Mouse (Mus musculus): ENCODE data around the gene Tnni3. TPM values are rescaled to one million over a fixed set of nuclear protein-coding genes. Genes with fewer than 3 reads are reported as not detected.

Gene Tnni3
- polyA plus RNA-seq, 1 experiment, result 2.1 TPM

GRCm38 (mm10) chr7:4478021-4478795, 45.8 kb downstream of the Tnni3 start:
- TF ChIP-seq POLR2A (IDR thresholded peaks at IDR 0.05; ENCODE audit: low read depth, low read length) (peak; percentile 81), CTCF (conservative IDR thresholded peaks at IDR 0.05; ENCODE audit: insufficient read depth, insufficient read length, low read depth, low read length) (no peak)
- Histone ChIP-seq H3K36me3 (ENCODE audit: control insufficient read depth, insufficient read depth, low read length) (no peaks in the 10 kb centered on the region), H3K27me3 (replicated peaks; ENCODE audit: control insufficient read depth, insufficient read depth, low read length) (no peaks in the 10 kb centered on the region), H3K4me3 (ENCODE audit: insufficient read depth, low read depth, low read length) (peak overlapping the region; percentile 72), H3K4me1 (ENCODE audit: control insufficient read depth, insufficient read depth, low read length) (no peaks in the 10 kb centered on the region), H3K27ac (ENCODE audit: insufficient read depth, low read depth, low read length) (peak overlapping the region; percentile 80)
- WGBS, result 4% methylated on average over 39 of the region's 39 CpGs
- peak; percentile 91 for DNase-seq

GRCm38 (mm10) chr7:4473940-4474339, 50.1 kb downstream of the Tnni3 start:
- no peak for TF ChIP-seq POLR2A (IDR thresholded peaks at IDR 0.05; ENCODE audit: low read depth, low read length)
- no peak for TF ChIP-seq CTCF (conservative IDR thresholded peaks at IDR 0.05; ENCODE audit: insufficient read depth, insufficient read length, low read depth, low read length)
- Histone ChIP-seq H3K27ac (ENCODE audit: insufficient read depth, low read depth, low read length) (no peak overlapping the region), H3K4me1 (ENCODE audit: control insufficient read depth, insufficient read depth, low read length) (0 out of 2 replicates have a peak, but pooled peaks cover 3% of the 10 kb centered on the region), H3K4me3 (ENCODE audit: insufficient read depth, low read depth, low read length) (no peak overlapping the region), H3K27me3 (replicated peaks; ENCODE audit: control insufficient read depth, insufficient read depth, low read length) (no peaks in the 10 kb centered on the region), H3K36me3 (ENCODE audit: control insufficient read depth, insufficient read depth, low read length) (no peaks in the 10 kb centered on the region)
- no peak for DNase-seq
- 28% methylated on average over 19 of the region's 19 CpGs for WGBS

DNA sequence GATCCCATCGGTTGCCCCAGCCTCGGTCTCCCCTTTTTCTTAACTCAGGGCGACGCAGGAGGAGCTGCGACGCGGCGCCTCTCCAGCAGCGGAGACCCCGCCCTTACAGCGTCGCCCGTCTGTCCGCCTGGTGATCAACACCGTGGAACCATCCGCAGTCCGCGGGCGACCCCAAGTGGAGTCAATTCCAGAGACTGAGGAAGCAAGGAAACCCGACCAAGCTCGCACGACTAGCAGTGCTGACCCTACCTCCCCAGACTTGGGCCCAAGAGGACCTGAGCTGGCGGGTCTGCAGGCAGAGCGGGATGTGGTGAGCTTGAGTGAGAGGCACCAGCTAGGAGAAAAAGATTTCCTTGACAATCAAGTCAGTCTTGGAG, 52.9 kb downstream of the Tnni3 start:
- 5% methylated on average over 24 of the region's 24 CpGs for WGBS
- Histone ChIP-seq H3K36me3 (ENCODE audit: control insufficient read depth, insufficient read depth, low read length) (no peaks in the 10 kb centered on the region), H3K4me1 (ENCODE audit: control insufficient read depth, insufficient read depth, low read length) (0 out of 2 replicates have a peak, but pooled peaks cover 3% of the 10 kb centered on the region), H3K4me3 (ENCODE audit: insufficient read depth, low read depth, low read length) (peak overlapping the region; percentile 44), H3K27ac (ENCODE audit: insufficient read depth, low read depth, low read length) (no peak overlapping the region), H3K27me3 (replicated peaks; ENCODE audit: control insufficient read depth, insufficient read depth, low read length) (no peaks in the 10 kb centered on the region)
- peak; percentile 87 for DNase-seq
- TF ChIP-seq CTCF (conservative IDR thresholded peaks at IDR 0.05; ENCODE audit: insufficient read depth, insufficient read length, low read depth, low read length) (peak; percentile 72), POLR2A (IDR thresholded peaks at IDR 0.05; ENCODE audit: low read depth, low read length) (no peak)

- WGBS, result 5% methylated on average over 35 of the region's 35 CpGs
- Histone ChIP-seq H3K27ac (ENCODE audit: insufficient read depth, low read depth, low read length) (no peak overlapping the region), H3K4me1 (ENCODE audit: control insufficient read depth, insufficient read depth, low read length) (0 out of 2 replicates have a peak, but pooled peaks cover 3% of the 10 kb centered on the region), H3K36me3 (ENCODE audit: control insufficient read depth, insufficient read depth, low read length) (no peaks in the 10 kb centered on the region), H3K4me3 (ENCODE audit: insufficient read depth, low read depth, low read length) (peak overlapping the region; percentile 44), H3K27me3 (replicated peaks; ENCODE audit: control insufficient read depth, insufficient read depth, low read length) (no peaks in the 10 kb centered on the region)
- TF ChIP-seq POLR2A (IDR thresholded peaks at IDR 0.05; ENCODE audit: low read depth, low read length) (no peak), CTCF (conservative IDR thresholded peaks at IDR 0.05; ENCODE audit: insufficient read depth, insufficient read length, low read depth, low read length) (no peak)
- peak; percentile 85 for DNase-seq
Observed at GRCm38 (mm10) chr7:4470275-4471178, 53.5 kb downstream of the Tnni3 start.

Other genes starting within 250 kb of the Tnni3 start
- 0.29 and 0.52 TPM in 2 replicates for gene Ncr1, start 186.5 kb downstream of the Tnni3 start, polyA plus RNA-seq (2012; rRNA removed)
- gene Gp6, start 126.5 kb downstream of the Tnni3 start, polyA plus RNA-seq (2012; rRNA removed), result 0.02 TPM in 1 of 2 replicates, not detected in the other
- gene Rdh13, start 78.6 kb downstream of the Tnni3 start, polyA plus RNA-seq (2012; rRNA removed), result 21.0 and 23.8 TPM in 2 replicates
- 10.6 and 12.7 TPM in 2 replicates for gene Eps8l1, start 63.6 kb downstream of the Tnni3 start, polyA plus RNA-seq (2012; rRNA removed)
- gene Ppp1r12c, start 22.5 kb downstream of the Tnni3 start, polyA plus RNA-seq (2012; rRNA removed), result 31.0 and 33.0 TPM in 2 replicates
- gene Tnnt1, start 7.8 kb downstream of the Tnni3 start, polyA plus RNA-seq (2012; rRNA removed), result 0.39 and 3.9 TPM in 2 replicates
- 1.3 and 1.4 TPM in 2 replicates for gene Dnaaf3, start 8.2 kb upstream of the Tnni3 start, polyA plus RNA-seq (2012; rRNA removed)
- gene Syt5, start 23.3 kb upstream of the Tnni3 start, polyA plus RNA-seq (2012; rRNA removed), result 0.55 and 1.0 TPM in 2 replicates
- gene Ptprh, start 79.8 kb upstream of the Tnni3 start, polyA plus RNA-seq (2012; rRNA removed), result 0.22 and 0.24 TPM in 2 replicates
- gene Tmem86b, start 107.2 kb upstream of the Tnni3 start, polyA plus RNA-seq (2012; rRNA removed), result 83.0 and 86.5 TPM in 2 replicates
- gene Ppp6r1, start 134.8 kb upstream of the Tnni3 start, polyA plus RNA-seq (2012; rRNA removed), result 103 and 109 TPM in 2 replicates
- gene Hspbp1, start 160.8 kb upstream of the Tnni3 start, polyA plus RNA-seq (2012; rRNA removed), result 36.6 and 39.4 TPM in 2 replicates
- gene Brsk1, start 166.4 kb upstream of the Tnni3 start, polyA plus RNA-seq (2012; rRNA removed), result 1.7 and 2.3 TPM in 2 replicates
- gene Tmem150b, start 201.0 kb upstream of the Tnni3 start, polyA plus RNA-seq (2012; rRNA removed), result 0.57 and 0.59 TPM in 2 replicates
- gene Kmt5c, start 215.9 kb upstream of the Tnni3 start, polyA plus RNA-seq (2012; rRNA removed), result 83.2 and 101 TPM in 2 replicates
- 62.7 and 84.5 TPM in 2 replicates for gene Cox6b2, start 228.9 kb upstream of the Tnni3 start, polyA plus RNA-seq (2012; rRNA removed)
- 0.08 and 0.09 TPM in 2 replicates for gene Fam71e2, start 247.1 kb upstream of the Tnni3 start, polyA plus RNA-seq (2012; rRNA removed)

All from kidney, adult 2 months (tissue).